Mouse (Mus musculus): ENCODE measurements at regions not wholly inside any gene's neighbourhood (a gene's known extent, or its start where the extent isn't known, plus 50 kb on each side); places are given as distances from the start of the nearest gene placed in this dataset.

GRCm38 (mm10) chr5:146636859-146637258, 51.8 kb upstream of the Gpr12 start:
- Histone ChIP-seq H3K4me3 (replicated peaks) (no peak overlapping the region), H3K36me3 (replicated peaks) (no peaks in the 10 kb centered on the region), H3K9me3 (replicated peaks) (no peaks in the 10 kb centered on the region), H3K4me2 (no peak overlapping the region), H3K27ac (replicated peaks) (no peak overlapping the region), H3K27me3 (no peaks in the 10 kb centered on the region), H3K4me1 (replicated peaks) (no peaks in the 10 kb centered on the region), H3K9ac (no peak overlapping the region)
- no peak for ATAC-seq (ENCODE audit: insufficient read depth)
- 28% methylated on average over 6 of the region's 6 CpGs for WGBS (ENCODE audit: insufficient replicate concordance)
